Mouse (Mus musculus) intestine, postnatal 0 days (tissue): ENCODE data around the gene Fam13a. TPM values are rescaled to one million over a fixed set of nuclear protein-coding genes. Genes with fewer than 3 reads are reported as not detected.

Source experiments
- ATAC-seq: fragments of 200-750 bp; cut with Nextera tagmentation; 2 replicates; pipeline ENCODE4 v1.8.0; 2017; ENCODE audit warnings: mild to moderate bottlenecking, moderate TSS enrichment, moderate library complexity
- H3K27ac ChIP-seq: fragments of 300-500 bp; sonication (generic); 2 replicates; pipeline ENCODE4 v1.5.1; 2014; ENCODE audit warnings: mild to moderate bottlenecking, low read depth, low read length, moderate library complexity
- H3K27me3 ChIP-seq: fragments of 300-500 bp; sonication (generic); replicated peaks from 2 replicates; pipeline ENCODE4 v1.6.1; 2014; ENCODE audit warnings: low read length, mixed read lengths; ENCODE audit not compliant: control insufficient read depth, insufficient read depth
- H3K36me3 ChIP-seq: fragments of 300-500 bp; sonication (generic); 2 replicates; pipeline ENCODE4 v1.6.1; 2014; ENCODE audit warnings: mild to moderate bottlenecking, moderate library complexity; ENCODE audit not compliant: control insufficient read depth, insufficient read depth
- H3K4me1 ChIP-seq: fragments of 300-500 bp; sonication (generic); replicated peaks from 2 replicates; pipeline ENCODE4 v1.6.1; 2014; ENCODE audit warnings: antibody characterized with exemption, low read length, mixed read lengths; ENCODE audit not compliant: control insufficient read depth, insufficient read depth
- H3K4me2 ChIP-seq: fragments of 300-500 bp; sonication (generic); replicated peaks from 2 replicates; pipeline ENCODE4 v1.6.1; 2014; ENCODE audit warnings: low read depth, mild to moderate bottlenecking, moderate library complexity
- H3K4me3 ChIP-seq: fragments of 300-500 bp; sonication (generic); 2 replicates; pipeline ENCODE4 v1.5.1; 2014; ENCODE audit warnings: low read depth, low read length
- H3K9ac ChIP-seq: fragments of 300-500 bp; sonication (generic); 2 replicates; pipeline ENCODE4 v1.6.1; 2014; ENCODE audit warnings: mild to moderate bottlenecking, low read depth, low read length
- H3K9me3 ChIP-seq: fragments of 300-500 bp; sonication (generic); 2 replicates; pipeline ENCODE4 v1.6.1; 2016; ENCODE audit warnings: mixed run types; ENCODE audit not compliant: control insufficient read depth
- CTCF ChIP-seq: sonication (generic); IDR thresholded peaks from 2 replicates; pipeline ENCODE4 v1.5.1; 2016; ENCODE audit warnings: low read depth, mild to moderate bottlenecking, control low read depth, antibody characterized with exemption, moderate library complexity
- WGBS: fragments of 180-500 bp; shearing (Covaris S2); extraction: QIAGEN DNeasy Blood & Tissue Kit; methylation state at CpG from one replicate; pipeline ENCODE4 v1.1.7; 2014; 5-methylcytosine and 5-hydroxymethylcytosine counted together
- polyA plus RNA-seq: library from polyadenylated mRNA; unstranded; fragments of >200 nt; fragmentation: Nextera tagmentation; extraction: Ambion mirVana; gene quantifications from 2 replicates; pipeline ENCODE4 v1.2.1, GENCODE M21; 2015

Fam13a gene
- polyA plus RNA-seq, 1 experiment from 2014 or later = 57.0 TPM

GRCm38 (mm10) chr6:58933189-58933913 is 91.0 kb downstream of the Fam13a start:
- Histone ChIP-seq H3K9ac (no peak overlapping the region), H3K36me3 (peaks cover 20% of the 10 kb centered on the region), H3K4me1 (no peaks in the 10 kb centered on the region), H3K4me3 (no peak overlapping the region), H3K4me2 (no peak overlapping the region), H3K9me3 (no peaks in the 10 kb centered on the region), H3K27me3 (no peaks in the 10 kb centered on the region), H3K27ac (no peak overlapping the region)
- ATAC-seq = no peak
- TF ChIP-seq CTCF = no peak
- 62% methylated on average over 6 of the region's 6 CpGs for WGBS

GRCm38 (mm10) chr6:58932515-58933188 is 91.7 kb downstream of the Fam13a start:
- 0 out of 2 replicates have a peak, but pooled peaks cover 19% of the 10 kb centered on the region for H3K36me3 ChIP-seq
- no peaks in the 10 kb centered on the region for H3K4me1 ChIP-seq
- H3K27me3 ChIP-seq = no peaks in the 10 kb centered on the region
- no peak for TF ChIP-seq CTCF
- no peak overlapping the region for H3K27ac ChIP-seq
- ATAC-seq = no peak
- H3K9me3 ChIP-seq = no peaks in the 10 kb centered on the region
- no peak overlapping the region for H3K4me3 ChIP-seq
- no peak overlapping the region for H3K4me2 ChIP-seq
- 81% methylated on average over 12 of the region's 12 CpGs for WGBS
- H3K9ac ChIP-seq = no peak overlapping the region

GRCm38 (mm10) chr6:58931149-58931548 is 93.2 kb downstream of the Fam13a start:
- Histone ChIP-seq H3K27ac (no peak overlapping the region), H3K4me1 (no peaks in the 10 kb centered on the region), H3K27me3 (no peaks in the 10 kb centered on the region), H3K9me3 (no peaks in the 10 kb centered on the region), H3K9ac (no peak overlapping the region), H3K4me3 (no peak overlapping the region), H3K36me3 (0 out of 2 replicates have a peak, but pooled peaks cover 11% of the 10 kb centered on the region), H3K4me2 (no peak overlapping the region)
- ATAC-seq = no peak
- 91% methylated on average over 4 of the region's 4 CpGs for WGBS
- no peak for TF ChIP-seq CTCF

GRCm38 (mm10) chr6:58929911-58930431 is 94.4 kb downstream of the Fam13a start:
- Histone ChIP-seq H3K27me3 (no peaks in the 10 kb centered on the region), H3K9me3 (no peaks in the 10 kb centered on the region), H3K27ac (no peak overlapping the region), H3K4me3 (no peak overlapping the region), H3K36me3 (0 out of 2 replicates have a peak, but pooled peaks cover 6% of the 10 kb centered on the region), H3K4me2 (no peak overlapping the region), H3K4me1 (no peaks in the 10 kb centered on the region), H3K9ac (no peak overlapping the region)
- no peak for ATAC-seq
- TF ChIP-seq CTCF = no peak
- WGBS = 85% methylated on average over 9 of the region's 9 CpGs

GRCm38 (mm10) chr6:58927881-58928280 is 96.5 kb downstream of the Fam13a start:
- no peak for TF ChIP-seq CTCF
- no peak for ATAC-seq
- Histone ChIP-seq H3K9ac (no peak overlapping the region), H3K36me3 (no peaks in the 10 kb centered on the region), H3K9me3 (no peaks in the 10 kb centered on the region), H3K4me1 (no peaks in the 10 kb centered on the region), H3K27me3 (no peaks in the 10 kb centered on the region), H3K4me3 (no peak overlapping the region), H3K4me2 (no peak overlapping the region), H3K27ac (no peak overlapping the region)
- WGBS = 78% methylated on average over 2 of the region's 2 CpGs

GRCm38 (mm10) chr6:58922511-58922910 is 101.8 kb downstream of the Fam13a start:
- H3K27ac ChIP-seq = no peak overlapping the region
- H3K4me3 ChIP-seq = no peak overlapping the region
- peaks cover 5% of the 10 kb centered on the region; the same call in 1 of the 2 replicates for H3K36me3 ChIP-seq
- ATAC-seq = no peak
- H3K9me3 ChIP-seq = no peaks in the 10 kb centered on the region
- H3K9ac ChIP-seq = no peak overlapping the region
- no peak overlapping the region for H3K4me2 ChIP-seq
- no peaks in the 10 kb centered on the region for H3K27me3 ChIP-seq
- H3K4me1 ChIP-seq = no peaks in the 10 kb centered on the region
- TF ChIP-seq CTCF = no peak
- 75% methylated on average over 5 of the region's 5 CpGs for WGBS
